Mouse (Mus musculus) liver, postnatal 0 days (tissue): Measurements from ENCODE around the gene Zfp948.

Experiments
- CTCF ChIP-seq: sonication (generic); IDR thresholded peaks from 2 replicates; pipeline ENCODE4 v1.5.1; 2016; ENCODE audit warnings: antibody characterized with exemption, low read depth
- EP300 ChIP-seq: IDR thresholded peaks from 2 replicates; pipeline ENCODE4 v1.6.1; 2016; ENCODE audit warnings: antibody characterized with exemption, low read depth, mild to moderate bottlenecking

DNA sequence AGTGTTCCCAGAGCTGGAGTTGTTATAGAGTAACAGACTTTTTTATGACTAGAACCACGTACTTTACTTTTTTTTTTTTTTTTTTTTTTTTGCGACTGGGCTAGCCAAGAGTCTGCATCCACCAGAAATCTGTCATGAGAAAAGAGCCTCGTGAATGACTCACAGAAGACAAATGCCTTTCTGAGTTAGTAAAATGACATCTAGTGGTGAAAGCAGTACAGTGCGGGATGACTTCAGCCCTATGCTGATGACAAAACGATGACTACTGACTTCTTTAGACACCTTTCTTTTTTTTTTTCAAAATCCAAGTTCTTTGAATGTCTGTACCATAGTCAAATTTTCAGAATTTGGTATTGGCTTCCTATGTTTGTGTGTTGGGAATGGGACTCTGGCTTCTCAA is 588 bp upstream of the Zfp948 start:
- peak; percentile 68 for TF ChIP-seq CTCF
- no peak for TF ChIP-seq EP300
